Mouse (Mus musculus) midbrain, embryonic 16.5 days (tissue): ENCODE results near the gene Lpar1. TPM values are rescaled to one million over a fixed set of nuclear protein-coding genes. Genes with fewer than 3 reads are reported as not detected.

Source experiments
- ATAC-seq: fragments of 200-750 bp; cut with Nextera tagmentation; 2 replicates; pipeline ENCODE4 v1.8.0; 2017; ENCODE audit warnings: moderate TSS enrichment
- H3K27ac ChIP-seq: fragments of 300-500 bp; sonication (generic); 2 replicates; pipeline ENCODE4 v1.5.1; 2014; ENCODE audit warnings: mild to moderate bottlenecking, low read length, mixed read lengths
- H3K27me3 ChIP-seq: fragments of 300-500 bp; sonication (generic); 2 replicates; pipeline ENCODE4 v1.6.1; 2014; ENCODE audit warnings: low read depth, low read length, mixed read lengths; ENCODE audit not compliant: control insufficient read depth, insufficient read depth
- H3K36me3 ChIP-seq: fragments of 300-500 bp; sonication (generic); 2 replicates; pipeline ENCODE4 v1.6.1; 2014; ENCODE audit warnings: mild to moderate bottlenecking, low read length, moderate library complexity, mixed read lengths; ENCODE audit not compliant: control insufficient read depth, insufficient read depth
- H3K4me1 ChIP-seq: fragments of 300-500 bp; sonication (generic); 2 replicates; pipeline ENCODE4 v1.6.1; 2014; ENCODE audit warnings: mild to moderate bottlenecking, low read length, mixed read lengths; ENCODE audit not compliant: control insufficient read depth, insufficient read depth
- H3K4me2 ChIP-seq: fragments of 300-500 bp; sonication (generic); 2 replicates; pipeline ENCODE4 v1.6.1; 2014; ENCODE audit warnings: mild to moderate bottlenecking, low read length, mixed read lengths
- H3K4me3 ChIP-seq: fragments of 300-500 bp; sonication (generic); 2 replicates; pipeline ENCODE4 v1.5.1; 2014; ENCODE audit warnings: low read depth, mild to moderate bottlenecking, low read length, moderate library complexity, mixed read lengths
- H3K9ac ChIP-seq: fragments of 300-500 bp; sonication (generic); 2 replicates; pipeline ENCODE4 v1.6.1; 2014; ENCODE audit warnings: low read depth, low read length, mixed read lengths
- H3K9me3 ChIP-seq: fragments of 300-500 bp; sonication (generic); replicated peaks from 2 replicates; pipeline ENCODE4 v1.6.1; 2014; ENCODE audit warnings: mild to moderate bottlenecking, low read length, mixed read lengths; ENCODE audit not compliant: control insufficient read depth, poor library complexity, severe bottlenecking
- whole genome bisulfite sequencing: fragments of 180-500 bp; shearing (Covaris S2); extraction: QIAGEN DNeasy Blood & Tissue Kit; methylation state at CpG from one replicate; pipeline ENCODE4 v1.1.7; 2014; 5-methylcytosine and 5-hydroxymethylcytosine counted together
- polyA plus RNA-seq: library from polyadenylated mRNA; unstranded; fragments of >200 nt; fragmentation: Nextera tagmentation; extraction: Ambion mirVana; gene quantifications from 2 replicates; pipeline ENCODE4 v1.2.1, GENCODE M21; 2015

Gene Lpar1
- polyA plus RNA-seq, 1 experiment from 2014 or later, result 23.8 TPM

GRCm38 (mm10) chr4:58521137-58521536, 32.6 kb downstream of the Lpar1 start:
- Histone ChIP-seq H3K27ac (no peak overlapping the region), H3K36me3 (no peaks in the 10 kb centered on the region), H3K4me2 (no peak overlapping the region), H3K4me3 (no peak overlapping the region), H3K9me3 (no peaks in the 10 kb centered on the region), H3K27me3 (no peaks in the 10 kb centered on the region), H3K4me1 (no peaks in the 10 kb centered on the region), H3K9ac (no peak overlapping the region)
- ATAC-seq, result no peak
- 83% methylated on average over 8 of the region's 8 CpGs for WGBS

GRCm38 (mm10) chr4:58520531-58520930, 33.2 kb downstream of the Lpar1 start:
- no peak for ATAC-seq
- Histone ChIP-seq H3K4me1 (no peaks in the 10 kb centered on the region), H3K9me3 (no peaks in the 10 kb centered on the region), H3K4me2 (no peak overlapping the region), H3K9ac (no peak overlapping the region), H3K27me3 (no peaks in the 10 kb centered on the region), H3K4me3 (no peak overlapping the region), H3K27ac (no peak overlapping the region), H3K36me3 (no peaks in the 10 kb centered on the region)
- 88% methylated on average over 5 of the region's 5 CpGs for WGBS

- Histone ChIP-seq H3K27me3 (no peaks in the 10 kb centered on the region), H3K4me3 (no peak overlapping the region), H3K9me3 (no peaks in the 10 kb centered on the region), H3K36me3 (no peaks in the 10 kb centered on the region), H3K27ac (no peak overlapping the region), H3K4me1 (no peaks in the 10 kb centered on the region), H3K9ac (no peak overlapping the region), H3K4me2 (no peak overlapping the region)
- no peak for ATAC-seq
- 90% methylated on average over 4 of the region's 4 CpGs for WGBS
Measured at GRCm38 (mm10) chr4:58519891-58520290, 33.8 kb downstream of the Lpar1 start.

- no peak overlapping the region for H3K4me2 ChIP-seq
Measured at GRCm38 (mm10) chr4:58518215-58518988, 35.3 kb downstream of the Lpar1 start.

GRCm38 (mm10) chr4:58516810-58517209, 36.9 kb downstream of the Lpar1 start:
- no peaks in the 10 kb centered on the region for H3K36me3 ChIP-seq
- H3K4me2 ChIP-seq, result no peak overlapping the region
- no peaks in the 10 kb centered on the region for H3K4me1 ChIP-seq
- H3K27me3 ChIP-seq, result no peaks in the 10 kb centered on the region
- H3K9ac ChIP-seq, result no peak overlapping the region
- no peak for ATAC-seq
- 86% methylated on average over 3 of the region's 3 CpGs for WGBS
- no peak overlapping the region for H3K27ac ChIP-seq
- H3K9me3 ChIP-seq, result no peaks in the 10 kb centered on the region
- H3K4me3 ChIP-seq, result no peak overlapping the region

More at GRCm38 (mm10) chr4:58518215-58518988, 35.3 kb downstream of the Lpar1 start:
- Histone ChIP-seq H3K27ac (no peak overlapping the region), H3K9me3 (no peaks in the 10 kb centered on the region), H3K9ac (no peak overlapping the region), H3K27me3 (no peaks in the 10 kb centered on the region), H3K36me3 (no peaks in the 10 kb centered on the region), H3K4me3 (no peak overlapping the region), H3K4me1 (no peaks in the 10 kb centered on the region)
- no peak for ATAC-seq
- 48% methylated on average over 9 of the region's 9 CpGs for WGBS

- Histone ChIP-seq H3K36me3 (no peaks in the 10 kb centered on the region), H3K27ac (no peak overlapping the region), H3K4me3 (no peak overlapping the region), H3K9ac (no peak overlapping the region), H3K9me3 (no peaks in the 10 kb centered on the region), H3K4me1 (no peaks in the 10 kb centered on the region), H3K27me3 (no peaks in the 10 kb centered on the region), H3K4me2 (no peak overlapping the region)
- no peak for ATAC-seq
- WGBS, result 88% methylated on average over 5 of the region's 5 CpGs
Measured at GRCm38 (mm10) chr4:58516221-58516620, 37.5 kb downstream of the Lpar1 start.

GRCm38 (mm10) chr4:58511554-58511953, 42.1 kb downstream of the Lpar1 start:
- Histone ChIP-seq H3K4me1 (no peaks in the 10 kb centered on the region), H3K27ac (no peak overlapping the region), H3K4me2 (no peak overlapping the region), H3K36me3 (no peaks in the 10 kb centered on the region), H3K9ac (no peak overlapping the region), H3K9me3 (no peaks in the 10 kb centered on the region), H3K27me3 (no peaks in the 10 kb centered on the region), H3K4me3 (no peak overlapping the region)
- no peak for ATAC-seq
- 95% methylated on average over 3 of the region's 3 CpGs for WGBS

- Histone ChIP-seq H3K4me1 (no peaks in the 10 kb centered on the region), H3K4me3 (no peak overlapping the region), H3K36me3 (no peaks in the 10 kb centered on the region), H3K4me2 (no peak overlapping the region), H3K9ac (no peak overlapping the region), H3K9me3 (no peaks in the 10 kb centered on the region), H3K27me3 (no peaks in the 10 kb centered on the region), H3K27ac (no peak overlapping the region)
- 48% methylated on average over 7 of the region's 7 CpGs for WGBS
- peak; percentile 45; the same call in 1 of the 2 replicates for ATAC-seq
Measured at GRCm38 (mm10) chr4:58508833-58509232, 44.9 kb downstream of the Lpar1 start.

- WGBS, result 92% methylated on average over 6 of the region's 6 CpGs
- Histone ChIP-seq H3K4me3 (no peak overlapping the region), H3K9ac (no peak overlapping the region), H3K9me3 (no peaks in the 10 kb centered on the region), H3K36me3 (no peaks in the 10 kb centered on the region), H3K27ac (no peak overlapping the region), H3K27me3 (no peaks in the 10 kb centered on the region), H3K4me1 (no peaks in the 10 kb centered on the region), H3K4me2 (no peak overlapping the region)
- ATAC-seq, result no peak
Measured at GRCm38 (mm10) chr4:58507536-58507935, 46.2 kb downstream of the Lpar1 start.
